Mouse (Mus musculus) liver, embryonic 14.5 days (tissue): Measurements from ENCODE around the gene Bud31. TPM values are rescaled to one million over a fixed set of nuclear protein-coding genes. Genes with fewer than 3 reads are reported as not detected.

Experiments
- ATAC-seq: fragments of 200-750 bp; cut with Nextera tagmentation; 2 replicates; pipeline ENCODE4 v1.8.0; 2017; ENCODE audit warnings: moderate number of reproducible peaks, mild to moderate bottlenecking, moderate library complexity; ENCODE audit not compliant: insufficient read depth
- DNase-seq, 3 experiments: peaks; one replicate each; pipeline ENCODE4 v3.0.0-alpha.2; 2012 to 2013; ENCODE audit warnings: low read depth in 3 of 3, low spot score in 3 of 3
- H3K27ac ChIP-seq: fragments of 300-500 bp; sonication (generic); 2 replicates; pipeline ENCODE4 v1.5.1; 2014; ENCODE audit warnings: moderate library complexity, mild to moderate bottlenecking, control low read depth, inconsistent platforms
- H3K27me3 ChIP-seq: fragments of 300-500 bp; sonication (generic); 2 replicates; pipeline ENCODE4 v1.6.1; 2014; ENCODE audit warnings: mild to moderate bottlenecking, low read length, moderate library complexity; ENCODE audit not compliant: control insufficient read depth, insufficient read depth
- H3K36me3 ChIP-seq: fragments of 300-500 bp; sonication (generic); replicated peaks from 2 replicates; pipeline ENCODE4 v1.6.1; 2014; ENCODE audit warnings: low read depth; ENCODE audit not compliant: control insufficient read depth, insufficient read depth
- H3K4me1 ChIP-seq, 2 experiments: fragments of 200-500 bp in 1 of 2; fragments of 300-500 bp in 1 of 2; sonication (generic) in 1 of 2; replicated peaks; 2 replicates each; pipeline ENCODE4 v1.6.1; 2012 to 2014; ENCODE audit warnings: antibody characterized with exemption in 1 of 2, inconsistent platforms in 1 of 2, low read length in 1 of 2; ENCODE audit not compliant: control insufficient read depth in 2 of 2, insufficient read depth in 2 of 2
- H3K4me2 ChIP-seq: fragments of 300-500 bp; sonication (generic); 2 replicates; pipeline ENCODE4 v1.6.1; 2014; ENCODE audit warnings: low read depth, mild to moderate bottlenecking, control low read depth, moderate library complexity
- H3K4me3 ChIP-seq, 2 experiments: fragments of 200-500 bp in 1 of 2; fragments of 300-500 bp in 1 of 2; sonication (generic) in 1 of 2; 2 replicates each; pipeline ENCODE4 v1.5.1; 2012 to 2014; ENCODE audit warnings: low read depth in 2 of 2, low read length in 2 of 2, mild to moderate bottlenecking in 2 of 2, control low read depth in 1 of 2, inconsistent platforms in 1 of 2, moderate library complexity in 1 of 2; ENCODE audit not compliant: insufficient read depth in 1 of 2
- H3K9ac ChIP-seq: fragments of 300-500 bp; sonication (generic); replicated peaks from 2 replicates; pipeline ENCODE4 v1.6.1; 2014; ENCODE audit warnings: mild to moderate bottlenecking, control low read depth, moderate library complexity
- H3K9me3 ChIP-seq: fragments of 300-500 bp; sonication (generic); 2 replicates; pipeline ENCODE4 v1.6.1; 2016; ENCODE audit warnings: low read length, mixed read lengths; ENCODE audit not compliant: control insufficient read depth
- CTCF ChIP-seq: IDR thresholded peaks from 2 replicates; pipeline ENCODE4 v1.5.1; 2016; ENCODE audit warnings: antibody characterized with exemption, low read depth, control low read depth
- EP300 ChIP-seq: IDR thresholded peaks from 2 replicates; pipeline ENCODE4 v1.6.1; 2016; ENCODE audit warnings: antibody characterized with exemption, low read depth
- WGBS: fragments of 180-500 bp; shearing (Covaris S2); extraction: QIAGEN DNeasy Blood & Tissue Kit; methylation state at CpG from one replicate; pipeline ENCODE4 v1.1.7; 2014; ENCODE audit not compliant: insufficient replicate concordance; 5-methylcytosine and 5-hydroxymethylcytosine counted together
- polyA plus RNA-seq, 2 experiments: library from polyadenylated mRNA; depleted of rRNA in 1 of 2; stranded (reverse) in 1 of 2; unstranded in 1 of 2; fragments of >200 nt; fragmentation: Nextera tagmentation in 1 of 2; extraction: Ambion mirVana in 1 of 2; gene quantifications; 2 replicates each; pipeline versions ENCODE4 v1.2.1 to v1.2.3; 2012 to 2014

Gene Bud31
- polyA plus RNA-seq, 2 experiments: 79.2 to 155 TPM

DNA sequence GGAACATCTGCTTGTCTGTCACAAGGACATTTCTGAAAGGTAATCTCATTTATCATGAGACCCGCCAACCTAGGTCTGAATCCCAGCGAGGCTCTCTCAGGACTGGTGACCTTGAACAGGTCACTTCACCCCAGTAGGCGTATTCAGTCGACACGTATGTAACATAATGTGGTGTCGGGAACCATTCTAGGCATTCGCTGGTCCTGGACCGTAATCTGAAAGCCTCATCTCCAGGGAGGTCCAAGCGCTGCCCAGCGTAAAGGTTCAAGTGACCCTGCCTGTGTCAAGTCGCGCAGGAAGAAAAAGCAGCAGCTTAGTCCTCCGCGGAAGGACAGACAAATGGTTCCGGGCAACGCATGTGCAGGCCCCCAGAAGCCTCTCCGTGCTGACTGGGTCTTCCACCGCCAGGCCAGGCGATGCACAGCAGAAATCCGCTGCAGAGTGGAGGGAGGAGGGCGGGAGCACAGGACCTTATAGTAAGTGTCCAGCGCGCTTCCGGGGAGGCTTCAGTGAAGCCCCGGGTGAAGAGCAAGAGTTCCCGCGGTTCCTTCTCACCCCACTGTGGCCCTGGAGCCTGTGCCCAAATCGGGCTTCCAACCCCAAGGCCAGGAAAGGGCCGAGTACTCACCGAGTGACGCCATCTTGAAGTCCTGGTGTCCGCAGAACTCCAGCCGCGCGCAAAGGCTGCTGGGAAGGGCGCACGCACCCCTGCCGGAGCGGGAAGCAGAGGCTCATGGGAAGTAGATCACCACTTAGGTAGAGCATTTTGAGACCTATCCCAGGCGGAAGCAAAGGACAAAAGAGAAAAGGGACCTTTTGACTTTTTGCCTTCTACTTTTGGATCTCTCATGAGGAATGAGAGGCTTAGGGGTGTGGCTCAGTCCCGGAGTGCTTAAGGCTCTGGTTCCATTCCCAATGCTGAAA is 51.0 kb downstream of the Bud31 start:
- WGBS: under 1% methylated on average over 41 of the region's 41 CpGs
- ATAC-seq (peak; percentile 87), DNase-seq (peak; percentile 81 to 84 (median 82))
- H3K27ac ChIP-seq: peak overlapping the region; percentile 65
- no peaks in the 10 kb centered on the region for H3K27me3 ChIP-seq
- no peaks in the 10 kb centered on the region for H3K9me3 ChIP-seq
- H3K4me2 ChIP-seq: peak overlapping the region; percentile 87
- H3K4me3 ChIP-seq: peak overlapping the region; percentile 87 to 95
- TF ChIP-seq CTCF: 0 out of 2 replicates have a peak, but pooled peaks have one; percentile 8
- TF ChIP-seq EP300: no peak
- H3K36me3 ChIP-seq: peaks cover 35% of the 10 kb centered on the region
- H3K4me1 ChIP-seq: peaks cover 17 to 25% of the 10 kb centered on the region in 2 experiments
- H3K9ac ChIP-seq: peak overlapping the region; percentile 92

DNA sequence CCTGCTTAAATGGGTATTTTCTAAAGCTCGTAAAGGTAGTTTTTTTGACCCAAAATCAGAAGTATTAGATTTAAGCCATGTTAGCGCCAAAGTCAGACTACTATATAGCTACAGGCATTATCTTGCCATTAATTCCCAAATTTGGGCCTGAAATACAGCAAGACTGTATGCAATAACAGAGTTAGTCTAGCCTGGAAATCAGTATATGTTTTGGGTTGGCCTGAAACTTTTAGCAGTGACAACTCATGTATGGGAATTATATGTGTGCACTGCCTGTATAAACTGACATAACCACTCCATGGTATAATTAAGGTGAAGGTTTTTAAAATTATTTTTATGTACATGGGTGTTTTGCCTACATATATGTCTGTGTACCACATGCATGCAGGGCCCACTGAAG is 51.8 kb downstream of the Bud31 start, which contains the start of gene Atp5j2:
TSS of gene Atp5j2 (minus strand) at position 101 of the 400 bp plus-strand sequence.
- DNase-seq (no peak), ATAC-seq (no peak)
- H3K36me3 ChIP-seq: peaks cover 27% of the 10 kb centered on the region

More for the DNA sequence above, 51.8 kb downstream of the Bud31 start, which contains the start of gene Atp5j2:
- H3K4me1 ChIP-seq: peaks cover 17 to 25% of the 10 kb centered on the region in 2 experiments
- H3K9me3 ChIP-seq: no peaks in the 10 kb centered on the region
- peak within 1 kb of the TSS; percentile 87 to 95 for H3K4me3 ChIP-seq
- H3K9ac ChIP-seq: peak within 1 kb of the TSS; percentile 92
- no peaks in the 10 kb centered on the region for H3K27me3 ChIP-seq
- H3K4me2 ChIP-seq: peak within 1 kb of the TSS; percentile 87
- H3K27ac ChIP-seq: peak within 1 kb of the TSS; percentile 65
- WGBS: 82% methylated on average over 2 of the region's 2 CpGs
- TF ChIP-seq EP300 (no peak), CTCF (no peak)

Other genes with a start within 250 kb of the Bud31 start
- gene Smurf1, start 174.5 kb upstream of the Bud31 start, polyA plus RNA-seq (2012; rRNA removed): 1.4 and 1.5 TPM in 2 replicates
- gene Smurf1, start 174.5 kb upstream of the Bud31 start, polyA plus RNA-seq (2014; fragmentation: Nextera tagmentation; extraction: Ambion mirVana): 1.2 and 1.7 TPM in 2 replicates
- gene Gm4871, start 107.6 kb upstream of the Bud31 start, polyA plus RNA-seq (2012; rRNA removed): not detected in 2 replicates
- not detected in 2 replicates for gene Gm4871, start 107.6 kb upstream of the Bud31 start, polyA plus RNA-seq (2014; fragmentation: Nextera tagmentation; extraction: Ambion mirVana)
- gene 1700018F24Rik, start 97.4 kb upstream of the Bud31 start, polyA plus RNA-seq (2012; rRNA removed): not detected in 2 replicates
- gene 1700018F24Rik, start 97.4 kb upstream of the Bud31 start, polyA plus RNA-seq (2014; fragmentation: Nextera tagmentation; extraction: Ambion mirVana): not detected in 2 replicates
- gene Arpc1a, start 56.5 kb upstream of the Bud31 start, polyA plus RNA-seq (2012; rRNA removed): 42.0 and 47.2 TPM in 2 replicates
- gene Arpc1a, start 56.5 kb upstream of the Bud31 start, polyA plus RNA-seq (2014; fragmentation: Nextera tagmentation; extraction: Ambion mirVana): 51.5 and 57.8 TPM in 2 replicates
- 0.11 TPM in 2 replicates for gene Kpna7, start 56.3 kb upstream of the Bud31 start, polyA plus RNA-seq (2012; rRNA removed)
- 0.04 TPM in 1 of 2 replicates, not detected in the other for gene Kpna7, start 56.3 kb upstream of the Bud31 start, polyA plus RNA-seq (2014; fragmentation: Nextera tagmentation; extraction: Ambion mirVana)
- gene Arpc1b, start 26.1 kb upstream of the Bud31 start, polyA plus RNA-seq (2012; rRNA removed): 54.4 and 74.7 TPM in 2 replicates
- gene Arpc1b, start 26.1 kb upstream of the Bud31 start, polyA plus RNA-seq (2014; fragmentation: Nextera tagmentation; extraction: Ambion mirVana): 74.9 and 80.1 TPM in 2 replicates
- gene Pdap1, start 124 bp upstream of the Bud31 start, polyA plus RNA-seq (2012; rRNA removed): 13.6 and 44.0 TPM in 2 replicates
- gene Pdap1, start 124 bp upstream of the Bud31 start, polyA plus RNA-seq (2014; fragmentation: Nextera tagmentation; extraction: Ambion mirVana): 44.4 and 50.1 TPM in 2 replicates
- 4.9 and 5.5 TPM in 2 replicates for gene Ptcd1, start 26.7 kb downstream of the Bud31 start, polyA plus RNA-seq (2012; rRNA removed)
- gene Ptcd1, start 26.7 kb downstream of the Bud31 start, polyA plus RNA-seq (2014; fragmentation: Nextera tagmentation; extraction: Ambion mirVana): 5.4 and 6.2 TPM in 2 replicates
- gene Cpsf4, start 26.9 kb downstream of the Bud31 start, polyA plus RNA-seq (2012; rRNA removed): 25.6 and 29.8 TPM in 2 replicates
- gene Cpsf4, start 26.9 kb downstream of the Bud31 start, polyA plus RNA-seq (2014; fragmentation: Nextera tagmentation; extraction: Ambion mirVana): 14.2 TPM in 2 replicates
- gene Atp5j2, start 51.7 kb downstream of the Bud31 start, polyA plus RNA-seq (2012; rRNA removed): 111 and 190 TPM in 2 replicates
- gene Atp5j2, start 51.7 kb downstream of the Bud31 start, polyA plus RNA-seq (2014; fragmentation: Nextera tagmentation; extraction: Ambion mirVana): 454 and 472 TPM in 2 replicates
- 1.7 and 2.2 TPM in 2 replicates for gene Zkscan14, start 61.5 kb downstream of the Bud31 start, polyA plus RNA-seq (2012; rRNA removed)
- 4.3 and 5.4 TPM in 2 replicates for gene Zkscan14, start 61.5 kb downstream of the Bud31 start, polyA plus RNA-seq (2014; fragmentation: Nextera tagmentation; extraction: Ambion mirVana)
- 1.8 and 2.1 TPM in 2 replicates for gene Zkscan5, start 64.2 kb downstream of the Bud31 start, polyA plus RNA-seq (2012; rRNA removed)
- 2.9 and 3.2 TPM in 2 replicates for gene Zkscan5, start 64.2 kb downstream of the Bud31 start, polyA plus RNA-seq (2014; fragmentation: Nextera tagmentation; extraction: Ambion mirVana)
- 6.6 and 8.3 TPM in 2 replicates for gene Zfp655, start 91.4 kb downstream of the Bud31 start, polyA plus RNA-seq (2012; rRNA removed)
- gene Zfp655, start 91.4 kb downstream of the Bud31 start, polyA plus RNA-seq (2014; fragmentation: Nextera tagmentation; extraction: Ambion mirVana): 18.7 and 21.0 TPM in 2 replicates
- gene Zscan25, start 140.1 kb downstream of the Bud31 start, polyA plus RNA-seq (2012; rRNA removed): 3.2 and 4.4 TPM in 2 replicates
- 0.21 and 0.39 TPM in 2 replicates for gene Zscan25, start 140.1 kb downstream of the Bud31 start, polyA plus RNA-seq (2014; fragmentation: Nextera tagmentation; extraction: Ambion mirVana)
- gene Cyp3a57, start 204.9 kb downstream of the Bud31 start, polyA plus RNA-seq (2012; rRNA removed): 0.02 TPM in 1 of 2 replicates, not detected in the other
- gene Cyp3a57, start 204.9 kb downstream of the Bud31 start, polyA plus RNA-seq (2014; fragmentation: Nextera tagmentation; extraction: Ambion mirVana): 0.05 and 0.06 TPM in 2 replicates